Mouse (Mus musculus): Measurements from ENCODE around the gene Il18r1. TPM values are rescaled to one million over a fixed set of nuclear protein-coding genes. Genes with fewer than 3 reads are reported as not detected.

The Il18r1 gene
- polyA plus RNA-seq, 1 experiment from 2014 or later = 0.10 TPM

DNA sequence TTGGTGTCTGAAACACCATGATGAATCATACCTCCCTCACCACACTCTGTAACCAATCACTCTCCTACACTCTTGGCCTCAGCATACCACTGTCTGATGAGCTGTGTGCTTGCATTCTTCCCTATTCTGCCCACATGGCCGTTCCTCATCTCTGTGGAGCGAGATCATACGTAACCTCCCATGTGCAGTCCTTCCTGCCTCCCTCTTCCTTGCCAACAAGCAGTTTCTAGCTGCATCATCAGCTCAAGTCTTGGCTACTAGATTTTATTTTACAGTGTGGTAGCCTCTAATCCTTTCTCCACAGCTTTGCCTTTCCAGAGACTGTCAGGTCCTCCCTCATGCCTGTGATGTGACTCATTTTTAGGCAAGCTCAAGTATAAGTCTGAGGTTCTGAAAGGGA is 20.6 kb upstream of the Il18r1 start:
- H3K4me1 ChIP-seq = no peaks in the 10 kb centered on the region
- 86% methylated on average over 3 of the region's 3 CpGs for WGBS
- H3K9me3 ChIP-seq = no peaks in the 10 kb centered on the region
- H3K4me2 ChIP-seq (replicated peaks) = no peak overlapping the region
- no peak overlapping the region for H3K9ac ChIP-seq
- no peak overlapping the region for H3K27ac ChIP-seq
- no peak overlapping the region for H3K4me3 ChIP-seq
- ATAC-seq (ENCODE audit: low FRiP score, low read depth) = no peak
- no peaks in the 10 kb centered on the region for H3K27me3 ChIP-seq
- no peaks in the 10 kb centered on the region for H3K36me3 ChIP-seq

DNA sequence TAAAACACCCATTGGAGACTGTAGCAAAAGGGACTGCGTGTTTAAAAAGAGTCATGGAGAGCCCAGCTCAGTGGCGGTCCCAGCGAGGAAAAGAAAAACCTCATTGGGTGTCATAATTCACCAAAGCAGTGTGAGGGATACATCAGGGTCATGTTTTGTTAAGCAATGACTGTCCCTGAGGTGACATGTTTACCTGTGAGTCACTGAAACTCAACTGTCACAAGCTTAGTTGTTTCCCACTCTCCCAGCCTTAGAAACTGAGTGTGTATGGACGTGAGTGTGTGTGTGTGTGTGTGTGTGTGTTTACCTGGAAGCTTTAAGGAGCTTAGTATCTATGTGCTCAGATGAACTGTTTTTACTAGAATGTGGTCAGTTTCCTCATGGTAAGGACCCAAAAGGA is 2.0 kb downstream of the Il18r1 start:
- Histone ChIP-seq H3K36me3 (no peaks in the 10 kb centered on the region), H3K9me3 (no peaks in the 10 kb centered on the region), H3K9ac (no peak overlapping the region), H3K27ac (no peak overlapping the region), H3K4me1 (no peaks in the 10 kb centered on the region), H3K4me2 (replicated peaks) (no peak overlapping the region), H3K27me3 (no peaks in the 10 kb centered on the region; the same call in 1 of the 2 replicates), H3K4me3 (no peak overlapping the region)
- ATAC-seq (ENCODE audit: low FRiP score, low read depth) = no peak
- WGBS = 82% methylated on average over 4 of the region's 4 CpGs

DNA sequence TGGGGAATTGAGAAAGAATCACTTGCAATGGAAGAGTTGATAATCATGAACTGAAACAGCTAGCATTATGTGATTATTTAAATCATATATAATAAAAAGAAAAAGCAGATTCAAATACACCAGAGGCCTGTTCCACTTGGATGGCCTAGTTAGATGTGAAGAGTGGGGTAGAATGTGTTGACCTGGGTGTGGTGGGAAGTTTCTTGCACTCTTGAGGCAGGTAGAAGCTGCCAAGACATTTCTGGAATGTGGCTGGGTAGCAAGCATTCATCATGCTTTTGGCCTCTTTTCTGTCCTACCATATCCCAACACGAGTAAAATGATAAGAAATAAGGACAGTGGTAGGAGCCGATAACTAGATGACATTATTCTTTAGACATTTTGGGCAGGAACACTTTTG is 3.5 kb downstream of the Il18r1 start:
- Histone ChIP-seq H3K9me3 (no peaks in the 10 kb centered on the region), H3K4me1 (no peaks in the 10 kb centered on the region), H3K27me3 (no peaks in the 10 kb centered on the region; the same call in 1 of the 2 replicates), H3K27ac (no peak overlapping the region), H3K9ac (no peak overlapping the region), H3K4me3 (no peak overlapping the region), H3K4me2 (replicated peaks) (no peak overlapping the region), H3K36me3 (no peaks in the 10 kb centered on the region)
- 83% methylated on average over 2 of the region's 2 CpGs for WGBS
- ATAC-seq (ENCODE audit: low FRiP score, low read depth) = no peak

DNA sequence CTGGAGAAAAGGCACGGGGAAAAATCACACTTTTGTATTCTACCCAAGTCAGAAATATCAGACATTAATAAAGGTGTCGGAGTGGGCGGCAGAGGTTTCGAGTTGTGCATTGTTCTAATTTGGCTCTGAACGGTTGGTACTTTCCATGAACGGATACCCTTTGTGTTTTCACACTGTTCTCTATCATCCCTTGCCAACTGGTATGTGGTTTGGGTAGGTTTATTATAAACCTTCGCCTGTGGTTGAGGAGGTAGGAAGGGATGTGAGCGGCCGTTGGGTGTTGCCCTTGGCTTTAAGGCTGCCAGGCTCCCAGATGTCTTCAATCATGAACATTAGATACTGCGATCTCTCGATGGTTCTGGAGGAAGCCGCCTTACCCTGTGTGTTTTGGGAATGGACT is 4.5 kb downstream of the Il18r1 start:
- H3K9me3 ChIP-seq = no peaks in the 10 kb centered on the region
- H3K4me2 ChIP-seq (replicated peaks) = no peak overlapping the region
- H3K36me3 ChIP-seq = no peaks in the 10 kb centered on the region
- H3K9ac ChIP-seq = no peak overlapping the region
- no peak for ATAC-seq (ENCODE audit: low FRiP score, low read depth)
- no peaks in the 10 kb centered on the region for H3K4me1 ChIP-seq
- 85% methylated on average over 12 of the region's 12 CpGs for WGBS
- no peak overlapping the region for H3K27ac ChIP-seq
- H3K4me3 ChIP-seq = no peak overlapping the region
- no peaks in the 10 kb centered on the region; the same call in 1 of the 2 replicates for H3K27me3 ChIP-seq

DNA sequence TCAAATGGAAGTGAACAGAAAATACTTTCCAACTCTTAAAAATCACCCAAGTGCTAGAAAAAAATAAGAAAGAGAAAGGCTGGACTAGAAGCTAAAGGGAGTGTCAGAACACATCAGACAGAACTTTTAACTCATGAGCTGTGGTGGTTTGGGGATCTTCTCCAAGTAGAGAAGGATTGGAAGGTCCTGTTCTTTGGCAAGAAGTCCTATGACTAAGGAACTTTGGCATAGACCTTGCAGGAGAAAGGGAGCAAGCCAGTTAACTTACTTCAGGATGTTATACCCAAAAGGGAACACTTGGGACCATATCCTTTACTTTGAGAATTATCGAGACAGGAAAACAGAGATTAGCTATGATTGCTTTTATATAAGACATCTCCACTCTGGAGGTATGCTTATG is 7.0 kb downstream of the Il18r1 start:
- H3K36me3 ChIP-seq = no peaks in the 10 kb centered on the region
- 89% methylated on average over 1 of the region's 1 CpGs for WGBS
- H3K27me3 ChIP-seq = no peaks in the 10 kb centered on the region
- no peak overlapping the region for H3K4me2 ChIP-seq (replicated peaks)
- H3K27ac ChIP-seq = no peak overlapping the region
- ATAC-seq (ENCODE audit: low FRiP score, low read depth) = no peak
- H3K9ac ChIP-seq = no peak overlapping the region
- no peak overlapping the region for H3K4me3 ChIP-seq
- H3K9me3 ChIP-seq = no peaks in the 10 kb centered on the region
- H3K4me1 ChIP-seq = no peaks in the 10 kb centered on the region

DNA sequence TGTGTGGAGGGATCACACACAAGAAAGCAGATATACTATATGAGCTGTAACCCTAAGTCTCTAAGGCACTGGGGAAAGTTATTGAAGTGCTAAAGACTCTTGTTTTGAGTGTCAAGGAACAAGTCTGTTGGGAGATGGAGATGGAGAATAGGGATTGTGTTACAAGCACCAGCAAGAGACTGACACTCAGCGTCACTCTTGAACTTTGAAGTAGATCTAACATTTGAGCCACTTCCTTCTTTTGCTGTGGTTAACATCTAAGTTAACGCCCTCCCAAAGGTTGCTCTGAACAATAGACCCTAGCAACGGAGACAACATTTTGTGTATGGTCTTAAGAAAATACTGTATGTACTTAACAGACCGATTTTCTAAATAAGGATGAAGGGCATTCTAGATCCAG is 8.3 kb downstream of the Il18r1 start:
- WGBS = 80% methylated on average over 4 of the region's 4 CpGs
- Histone ChIP-seq H3K4me2 (replicated peaks) (no peak overlapping the region), H3K4me1 (no peaks in the 10 kb centered on the region), H3K9ac (no peak overlapping the region), H3K36me3 (no peaks in the 10 kb centered on the region), H3K27ac (no peak overlapping the region), H3K27me3 (no peaks in the 10 kb centered on the region), H3K4me3 (no peak overlapping the region), H3K9me3 (no peaks in the 10 kb centered on the region)
- ATAC-seq (ENCODE audit: low FRiP score, low read depth) = no peak

DNA sequence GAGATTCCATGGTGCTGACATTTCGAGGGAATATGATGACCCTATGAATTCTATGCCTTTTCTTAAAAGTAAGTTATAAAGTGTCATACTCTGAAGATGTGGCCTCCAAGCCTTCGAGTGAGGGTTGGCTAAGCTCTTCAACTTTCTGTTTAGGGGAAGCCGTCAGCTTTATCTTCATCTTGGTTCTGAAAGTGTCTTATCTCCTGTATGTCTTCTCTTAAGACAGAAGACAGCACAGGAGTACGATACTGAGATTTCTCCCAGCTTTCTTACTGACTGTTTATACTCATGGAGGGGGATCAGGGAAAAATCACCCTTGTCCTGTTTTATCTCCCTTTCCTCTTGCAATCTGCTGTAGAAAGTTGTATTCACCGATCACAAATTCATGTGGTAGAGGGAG is 9.0 kb downstream of the Il18r1 start:
- 86% methylated on average over 5 of the region's 5 CpGs for WGBS
- no peaks in the 10 kb centered on the region for H3K4me1 ChIP-seq

DNA sequence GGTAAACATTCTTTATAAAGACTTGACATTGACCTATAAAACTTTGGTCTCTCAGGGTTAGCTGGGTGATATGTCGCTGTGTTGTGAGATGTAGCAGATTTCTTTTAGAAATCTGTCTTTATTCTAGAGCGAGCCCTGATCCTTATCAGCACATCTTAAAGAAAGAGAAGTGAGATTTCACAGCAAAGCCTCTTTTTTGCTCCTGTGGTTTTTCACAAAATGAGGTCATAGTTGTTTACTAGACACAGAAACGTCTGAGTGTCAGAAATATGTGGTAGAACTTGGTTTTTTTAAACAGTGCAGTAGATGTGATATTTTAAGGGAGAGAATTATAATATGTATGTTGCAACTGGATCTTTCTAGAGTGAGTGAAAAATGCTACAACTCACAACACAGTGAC is 10.3 kb downstream of the Il18r1 start:
- no peak overlapping the region for H3K27ac ChIP-seq
- no peaks in the 10 kb centered on the region for H3K36me3 ChIP-seq
- H3K27me3 ChIP-seq = no peaks in the 10 kb centered on the region
- no peaks in the 10 kb centered on the region for H3K9me3 ChIP-seq
- H3K4me3 ChIP-seq = no peak overlapping the region
- H3K9ac ChIP-seq = no peak overlapping the region
- H3K4me1 ChIP-seq = no peaks in the 10 kb centered on the region
- H3K4me2 ChIP-seq (replicated peaks) = no peak overlapping the region
- ATAC-seq (ENCODE audit: low FRiP score, low read depth) = no peak
- WGBS = 73% methylated on average over 3 of the region's 3 CpGs

More for the DNA sequence above, 9.0 kb downstream of the Il18r1 start:
- no peak overlapping the region for H3K9ac ChIP-seq
- ATAC-seq (ENCODE audit: low FRiP score, low read depth) = no peak
- no peaks in the 10 kb centered on the region for H3K36me3 ChIP-seq
- H3K27ac ChIP-seq = no peak overlapping the region
- H3K4me2 ChIP-seq (replicated peaks) = no peak overlapping the region
- H3K4me3 ChIP-seq = no peak overlapping the region
- no peaks in the 10 kb centered on the region for H3K27me3 ChIP-seq
- no peaks in the 10 kb centered on the region for H3K9me3 ChIP-seq

DNA sequence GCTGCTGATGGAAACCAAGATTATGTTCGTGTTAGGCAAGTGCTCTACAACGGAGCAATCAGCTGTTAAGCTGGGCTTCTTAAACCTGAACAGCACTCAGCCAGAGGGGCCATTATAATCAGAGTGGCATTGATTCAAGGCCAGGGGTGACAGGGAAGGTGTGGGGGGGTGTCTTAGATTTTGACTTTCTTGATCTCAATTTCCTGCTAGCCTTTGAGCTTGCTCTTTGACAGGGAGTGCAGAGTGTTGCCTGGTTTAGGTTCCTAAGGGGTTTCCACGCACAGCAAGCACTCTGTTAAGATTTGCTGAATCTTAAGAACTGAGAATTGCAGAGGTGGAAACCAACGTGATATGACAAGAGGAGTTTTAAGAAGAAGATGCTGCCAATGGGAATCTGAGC is 11.4 kb downstream of the Il18r1 start:
- 62% methylated on average over 4 of the region's 4 CpGs for WGBS
- no peak overlapping the region for H3K27ac ChIP-seq
- H3K4me3 ChIP-seq = no peak overlapping the region
- H3K36me3 ChIP-seq = no peaks in the 10 kb centered on the region
- H3K4me1 ChIP-seq = no peaks in the 10 kb centered on the region
- H3K4me2 ChIP-seq (replicated peaks) = no peak overlapping the region
- no peaks in the 10 kb centered on the region for H3K9me3 ChIP-seq
- no peak for ATAC-seq (ENCODE audit: low FRiP score, low read depth)
- peaks cover 4% of the 10 kb centered on the region; the same call in 1 of the 2 replicates for H3K27me3 ChIP-seq
- H3K9ac ChIP-seq = no peak overlapping the region

DNA sequence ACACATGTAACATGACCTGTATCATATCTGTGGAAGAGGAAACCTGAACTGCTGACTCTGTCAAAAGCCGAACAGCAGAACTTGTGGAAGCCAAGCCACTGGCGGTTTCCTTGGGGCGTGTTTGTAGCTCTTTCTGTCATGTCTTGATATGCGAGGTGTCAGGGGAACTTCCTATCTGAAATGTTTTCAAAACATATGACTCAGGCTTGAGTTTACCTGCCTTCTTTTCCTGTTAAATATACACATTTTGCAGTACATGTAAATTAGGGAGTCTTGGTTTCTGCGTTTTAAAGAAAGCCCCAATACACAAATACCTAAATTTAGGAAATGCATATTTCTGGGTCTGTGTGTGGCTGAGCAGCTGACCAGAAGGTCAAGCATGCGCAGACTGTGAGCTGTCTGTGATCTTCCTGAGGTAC is 14.2 kb downstream of the Il18r1 start:
- Histone ChIP-seq H3K9ac (no peak overlapping the region), H3K9me3 (no peaks in the 10 kb centered on the region), H3K4me1 (no peaks in the 10 kb centered on the region), H3K4me2 (replicated peaks) (no peak overlapping the region), H3K27me3 (peaks cover 5% of the 10 kb centered on the region; the same call in 1 of the 2 replicates), H3K36me3 (no peaks in the 10 kb centered on the region), H3K4me3 (no peak overlapping the region), H3K27ac (no peak overlapping the region)
- 69% methylated on average over 6 of the region's 6 CpGs for WGBS
- no peak for ATAC-seq (ENCODE audit: low FRiP score, low read depth)

DNA sequence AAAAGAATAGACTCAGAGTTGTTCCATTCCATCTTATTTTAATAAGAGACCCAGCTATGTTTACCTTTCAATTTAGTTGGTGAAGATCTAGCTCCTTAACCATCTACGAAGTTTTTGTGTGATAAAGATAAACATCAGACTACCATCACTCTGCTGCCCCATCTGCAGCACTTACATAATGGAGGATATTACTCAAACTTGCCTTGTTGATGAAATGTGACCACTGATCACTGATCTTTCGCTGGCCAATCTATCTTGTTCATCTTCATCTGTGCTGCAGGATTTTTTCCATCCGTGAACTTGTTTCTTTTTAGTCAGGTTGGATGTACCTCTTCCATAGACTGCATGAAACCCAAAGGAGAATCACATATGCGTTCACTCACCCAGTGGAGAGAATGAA is 29.2 kb downstream of the Il18r1 start:
- WGBS = 89% methylated on average over 4 of the region's 4 CpGs

DNA sequence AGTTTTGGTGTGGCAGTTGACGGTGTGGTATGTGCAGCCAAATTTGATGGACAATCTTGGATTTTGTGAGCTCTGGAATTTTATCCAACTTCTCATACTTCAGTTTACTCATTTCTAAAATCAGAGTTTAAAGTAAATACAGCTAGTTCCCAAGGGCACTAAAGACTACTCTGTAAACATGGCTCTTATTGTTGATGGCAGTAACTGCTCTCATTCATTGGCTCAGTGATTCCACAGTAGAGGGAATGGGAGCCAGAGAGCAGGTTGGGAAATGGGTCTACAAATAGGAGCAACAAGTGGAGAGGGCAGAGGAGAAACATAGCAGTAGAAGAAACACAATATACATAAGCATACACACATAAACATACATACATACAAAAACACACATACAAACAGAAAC is 34.4 kb downstream of the Il18r1 start:
- Histone ChIP-seq H3K4me2 (replicated peaks) (no peak overlapping the region), H3K36me3 (no peaks in the 10 kb centered on the region), H3K9ac (no peak overlapping the region), H3K27ac (no peak overlapping the region), H3K27me3 (no peaks in the 10 kb centered on the region), H3K9me3 (no peaks in the 10 kb centered on the region), H3K4me3 (no peak overlapping the region), H3K4me1 (no peaks in the 10 kb centered on the region)
- 68% methylated on average over 1 of the region's 1 CpGs for WGBS
- no peak for ATAC-seq (ENCODE audit: low FRiP score, low read depth)

More for the DNA sequence above, 29.2 kb downstream of the Il18r1 start:
- no peaks in the 10 kb centered on the region for H3K4me1 ChIP-seq
- no peaks in the 10 kb centered on the region for H3K36me3 ChIP-seq
- H3K9ac ChIP-seq = no peak overlapping the region
- no peak overlapping the region for H3K4me3 ChIP-seq
- no peak overlapping the region for H3K27ac ChIP-seq
- no peaks in the 10 kb centered on the region for H3K9me3 ChIP-seq
- H3K27me3 ChIP-seq = no peaks in the 10 kb centered on the region
- ATAC-seq (ENCODE audit: low FRiP score, low read depth) = no peak
- no peak overlapping the region for H3K4me2 ChIP-seq (replicated peaks)

DNA sequence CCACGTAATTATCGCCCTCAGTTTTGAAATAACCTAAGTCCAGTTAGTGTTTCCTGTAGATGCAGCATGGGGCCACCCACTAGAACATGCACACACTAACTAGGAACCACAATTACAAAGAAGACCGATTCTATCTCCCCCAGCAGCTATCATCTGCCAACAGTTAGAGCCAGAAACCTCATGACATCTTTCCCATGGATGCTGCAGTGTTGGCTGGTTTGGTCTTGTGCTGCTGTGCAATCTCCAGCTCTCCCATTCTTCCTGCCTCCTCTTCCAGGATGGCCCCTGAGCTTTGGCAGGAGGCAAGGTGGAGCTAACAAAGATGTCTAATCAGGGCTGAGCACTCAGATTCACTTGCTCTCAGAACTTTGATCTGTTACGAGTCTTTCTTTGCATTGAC is 35.8 kb downstream of the Il18r1 start:
- no peaks in the 10 kb centered on the region for H3K9me3 ChIP-seq
- no peak for ATAC-seq (ENCODE audit: low FRiP score, low read depth)
- no peak overlapping the region for H3K9ac ChIP-seq
- no peaks in the 10 kb centered on the region for H3K27me3 ChIP-seq
- no peaks in the 10 kb centered on the region for H3K36me3 ChIP-seq
- H3K4me3 ChIP-seq = no peak overlapping the region
- H3K4me1 ChIP-seq = no peaks in the 10 kb centered on the region
- WGBS = 83% methylated on average over 4 of the region's 4 CpGs
- H3K4me2 ChIP-seq (replicated peaks) = no peak overlapping the region
- H3K27ac ChIP-seq = no peak overlapping the region
